Mouse (Mus musculus) adrenal gland, adult 2 months (tissue): ENCODE measurements around the gene Aida. TPM values are rescaled to one million over a fixed set of nuclear protein-coding genes. Genes with fewer than 3 reads are reported as not detected.

Experiments
- polyA plus RNA-seq: library from polyadenylated mRNA; depleted of rRNA; stranded (reverse); fragments of >200 nt; gene quantifications from 2 replicates; pipeline ENCODE4 v1.2.3, GENCODE M21; 2012; rRNA removed
- total RNA-seq, 2 experiments: library from RNA; stranded (reverse); gene quantifications; 2 replicates each; pipeline ENCODE4 v1.2.3; 2021

Gene Aida
- total and polyA plus RNA-seq, 3 experiments, result 10.7 to 58.5 (median 50.7) TPM

Other genes starting within 250 kb of the Aida start
- 10 to 100 TPM; 12.9 to 17.6 TPM for gene Disp1, start 75.1 kb upstream of the Aida start, total RNA-seq
- 13.9 and 14.6 TPM in 2 replicates for gene Disp1, start 75.1 kb upstream of the Aida start, polyA plus RNA-seq
- 10 to 100 TPM; 41.8 to 44.1 TPM for gene Brox, start 679 bp downstream of the Aida start, total RNA-seq
- gene Brox, start 679 bp downstream of the Aida start, polyA plus RNA-seq, result 9.2 and 9.8 TPM in 2 replicates
- gene Mia3, start 73.0 kb downstream of the Aida start, total RNA-seq, result 100 to 1,000 TPM; 180 to 197 TPM
- 53.0 and 63.5 TPM in 2 replicates for gene Mia3, start 73.0 kb downstream of the Aida start, polyA plus RNA-seq
- 10 to 100 TPM; 18.3 to 18.6 TPM for gene Taf1a, start 92.4 kb downstream of the Aida start, total RNA-seq
- 3.1 TPM in 2 replicates for gene Taf1a, start 92.4 kb downstream of the Aida start, polyA plus RNA-seq
- not detected for gene Hhipl2, start 121.6 kb downstream of the Aida start, total RNA-seq
- 0.11 and 0.15 TPM in 2 replicates for gene Hhipl2, start 121.6 kb downstream of the Aida start, polyA plus RNA-seq